Mouse (Mus musculus): ENCODE data around the gene E330017A01Rik. TPM values are rescaled to one million over a fixed set of nuclear protein-coding genes. Genes with fewer than 3 reads are reported as not detected.
A peak's percentile ranks its signal among the peaks of the same experiment; 100 is the strongest.
"Not testable (repeated sequence)": the region's sequence is repeated elsewhere in the genome, so short reads cannot be mapped to it uniquely, and the experiment has no call there.

E330017A01Rik gene
- polyA plus RNA-seq, 1 experiment, result not detected

GRCm38 (mm10) chr16:58676156-58676555, 37.6 kb upstream of the E330017A01Rik start:
- H3K4me1 ChIP-seq (ENCODE audit: control insufficient read depth, insufficient read depth, low read length), result peaks cover 2% of the 10 kb centered on the region; the same call in 1 of the 2 replicates
- TF ChIP-seq POLR2A (IDR thresholded peaks at IDR 0.05; ENCODE audit: extremely low read depth, insufficient read depth, low read length) (no peak), CTCF (IDR thresholded peaks at IDR 0.05; ENCODE audit: extremely low read depth, insufficient read depth, low read length) (no peak)
- H3K27ac ChIP-seq (ENCODE audit: insufficient read depth, low read length), result no peak overlapping the region
- H3K4me3 ChIP-seq (ENCODE audit: insufficient read depth, low read length), result no peak overlapping the region

- TF ChIP-seq POLR2A (IDR thresholded peaks at IDR 0.05; ENCODE audit: extremely low read depth, insufficient read depth, low read length), result no peak
- no peak for TF ChIP-seq CTCF (IDR thresholded peaks at IDR 0.05; ENCODE audit: extremely low read depth, insufficient read depth, low read length)
- Histone ChIP-seq H3K4me1 (ENCODE audit: control insufficient read depth, insufficient read depth, low read length) (peaks cover 2% of the 10 kb centered on the region; the same call in 1 of the 2 replicates), H3K4me3 (ENCODE audit: insufficient read depth, low read length) (no peak overlapping the region), H3K27ac (ENCODE audit: insufficient read depth, low read length) (no peak overlapping the region)
Measured at GRCm38 (mm10) chr16:58675256-58675655, 36.7 kb upstream of the E330017A01Rik start.

- no peak for TF ChIP-seq POLR2A (IDR thresholded peaks at IDR 0.05; ENCODE audit: extremely low read depth, insufficient read depth, low read length)
- TF ChIP-seq CTCF (IDR thresholded peaks at IDR 0.05; ENCODE audit: extremely low read depth, insufficient read depth, low read length), result no peak
- Histone ChIP-seq H3K4me3 (ENCODE audit: insufficient read depth, low read length) (no peak overlapping the region), H3K27ac (ENCODE audit: insufficient read depth, low read length) (no peak overlapping the region), H3K4me1 (ENCODE audit: control insufficient read depth, insufficient read depth, low read length) (peaks cover 5% of the 10 kb centered on the region; the same call in 1 of the 2 replicates)
Measured at GRCm38 (mm10) chr16:58673811-58674410, 35.4 kb upstream of the E330017A01Rik start.

- TF ChIP-seq CTCF (IDR thresholded peaks at IDR 0.05; ENCODE audit: extremely low read depth, insufficient read depth, low read length) (no peak), POLR2A (IDR thresholded peaks at IDR 0.05; ENCODE audit: extremely low read depth, insufficient read depth, low read length) (no peak)
- H3K4me1 ChIP-seq (ENCODE audit: control insufficient read depth, insufficient read depth, low read length), result peaks cover 5% of the 10 kb centered on the region; the same call in 1 of the 2 replicates
- no peak overlapping the region for H3K4me3 ChIP-seq (ENCODE audit: insufficient read depth, low read length)
- no peak overlapping the region for H3K27ac ChIP-seq (ENCODE audit: insufficient read depth, low read length)
Measured at GRCm38 (mm10) chr16:58672396-58672795, 33.9 kb upstream of the E330017A01Rik start.

GRCm38 (mm10) chr16:58671212-58671985, 32.9 kb upstream of the E330017A01Rik start:
- peak overlapping the region; percentile 66 for H3K4me3 ChIP-seq (ENCODE audit: insufficient read depth, low read length)
- TF ChIP-seq POLR2A (IDR thresholded peaks at IDR 0.05; ENCODE audit: extremely low read depth, insufficient read depth, low read length) (no peak), CTCF (IDR thresholded peaks at IDR 0.05; ENCODE audit: extremely low read depth, insufficient read depth, low read length) (no peak)
- H3K4me1 ChIP-seq (ENCODE audit: control insufficient read depth, insufficient read depth, low read length), result peaks cover 5% of the 10 kb centered on the region; the same call in 1 of the 2 replicates
- no peak overlapping the region for H3K27ac ChIP-seq (ENCODE audit: insufficient read depth, low read length)

GRCm38 (mm10) chr16:58670643-58671042, 32.1 kb upstream of the E330017A01Rik start:
- Histone ChIP-seq H3K27ac (ENCODE audit: insufficient read depth, low read length) (peak overlapping the region; percentile 85), H3K4me1 (ENCODE audit: control insufficient read depth, insufficient read depth, low read length) (peaks cover 3% of the 10 kb centered on the region; the same call in 1 of the 2 replicates), H3K4me3 (ENCODE audit: insufficient read depth, low read length) (peak overlapping the region; percentile 66)
- TF ChIP-seq POLR2A (IDR thresholded peaks at IDR 0.05; ENCODE audit: extremely low read depth, insufficient read depth, low read length) (no peak), CTCF (IDR thresholded peaks at IDR 0.05; ENCODE audit: extremely low read depth, insufficient read depth, low read length) (no peak)

- H3K4me1 ChIP-seq (ENCODE audit: control insufficient read depth, insufficient read depth, low read length), result peaks cover 3% of the 10 kb centered on the region; the same call in 1 of the 2 replicates
- H3K4me3 ChIP-seq (ENCODE audit: insufficient read depth, low read length), result peak within 1 kb of the TSS; percentile 66
- H3K27ac ChIP-seq (ENCODE audit: insufficient read depth, low read length), result peak within 1 kb of the TSS; percentile 85
- no peak for TF ChIP-seq CTCF (IDR thresholded peaks at IDR 0.05; ENCODE audit: extremely low read depth, insufficient read depth, low read length)
- TF ChIP-seq POLR2A (IDR thresholded peaks at IDR 0.05; ENCODE audit: extremely low read depth, insufficient read depth, low read length), result peak; percentile 78
Measured at GRCm38 (mm10) chr16:58669917-58670630, 31.5 kb upstream of the E330017A01Rik start, which contains the start of gene Cpox. Gene Cpox (plus strand): TSS chr16:58670292.

GRCm38 (mm10) chr16:58669264-58669663, 30.7 kb upstream of the E330017A01Rik start:
- Histone ChIP-seq H3K4me1 (ENCODE audit: control insufficient read depth, insufficient read depth, low read length) (peaks cover 3% of the 10 kb centered on the region; the same call in 1 of the 2 replicates), H3K4me3 (ENCODE audit: insufficient read depth, low read length) (peak overlapping the region; percentile 66; the same call in 1 of the 2 replicates), H3K27ac (ENCODE audit: insufficient read depth, low read length) (no peak overlapping the region)
- TF ChIP-seq POLR2A (IDR thresholded peaks at IDR 0.05; ENCODE audit: extremely low read depth, insufficient read depth, low read length) (no peak), CTCF (IDR thresholded peaks at IDR 0.05; ENCODE audit: extremely low read depth, insufficient read depth, low read length) (no peak)

GRCm38 (mm10) chr16:58668586-58668985, 30.0 kb upstream of the E330017A01Rik start:
- Histone ChIP-seq H3K27ac (ENCODE audit: insufficient read depth, low read length) (no peak overlapping the region), H3K4me3 (ENCODE audit: insufficient read depth, low read length) (no peak overlapping the region; the same call in 1 of the 2 replicates), H3K4me1 (ENCODE audit: control insufficient read depth, insufficient read depth, low read length) (peaks cover 3% of the 10 kb centered on the region; the same call in 1 of the 2 replicates)
- TF ChIP-seq POLR2A (IDR thresholded peaks at IDR 0.05; ENCODE audit: extremely low read depth, insufficient read depth, low read length) (no peak), CTCF (IDR thresholded peaks at IDR 0.05; ENCODE audit: extremely low read depth, insufficient read depth, low read length) (no peak)

GRCm38 (mm10) chr16:58666681-58667080, 28.1 kb upstream of the E330017A01Rik start:
- H3K4me1 ChIP-seq (ENCODE audit: control insufficient read depth, insufficient read depth, low read length); H3K27ac ChIP-seq (ENCODE audit: insufficient read depth, low read length); H3K4me3 ChIP-seq (ENCODE audit: insufficient read depth, low read length): not testable (repeated sequence)

GRCm38 (mm10) chr16:58665137-58665536, 26.6 kb upstream of the E330017A01Rik start:
- not testable (repeated sequence) for H3K27ac ChIP-seq (ENCODE audit: insufficient read depth, low read length); H3K4me1 ChIP-seq (ENCODE audit: control insufficient read depth, insufficient read depth, low read length); H3K4me3 ChIP-seq (ENCODE audit: insufficient read depth, low read length)

Measured in cortical plate, adult 2 months (tissue).